Mouse (Mus musculus): ENCODE measurements at regions not wholly inside any gene's neighbourhood (a gene's known extent, or its start where the extent isn't known, plus 50 kb on each side); places are given as distances from the start of the nearest gene placed in this dataset.

DNA sequence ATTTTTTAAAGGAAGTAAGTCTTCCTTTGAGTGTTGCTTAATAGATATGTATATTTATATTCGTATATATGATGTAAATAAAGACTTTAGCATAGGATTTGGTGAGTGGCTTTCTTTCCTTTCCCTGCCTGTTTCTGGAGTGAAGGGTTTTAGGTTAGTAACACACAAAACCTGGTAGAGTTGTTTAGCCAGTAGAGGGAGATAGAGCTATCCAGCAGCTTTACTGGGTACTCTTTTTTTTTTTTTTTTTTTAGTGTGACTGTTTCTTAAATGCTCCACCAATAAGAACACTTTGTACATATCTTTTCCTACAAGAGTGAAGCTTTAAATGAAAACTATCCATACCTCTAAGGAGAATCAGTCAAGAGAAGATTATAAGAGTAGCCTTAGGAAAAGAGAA lies 333.3 kb downstream of the Fbxo8 start:
- no peak overlapping the region for H3K4me3 ChIP-seq (ENCODE audit: low read depth, low read length)
- H3K27me3 ChIP-seq (replicated peaks; ENCODE audit: control insufficient read depth, insufficient read depth, low read length): no peaks in the 10 kb centered on the region
- WGBS: 24% methylated on average over 1 of the region's 1 CpGs
- no peak overlapping the region for H3K27ac ChIP-seq (ENCODE audit: low read depth, low read length)
- H3K4me1 ChIP-seq (replicated peaks; ENCODE audit: control insufficient read depth, insufficient read depth, low read length): no peaks in the 10 kb centered on the region
- H3K36me3 ChIP-seq (ENCODE audit: control insufficient read depth, insufficient read depth, low read length): no peaks in the 10 kb centered on the region
- DNase-seq (ENCODE audit: low spot score) (no peak), ATAC-seq (replicated peaks; ENCODE audit: low FRiP score) (no peak)
- H3K9ac ChIP-seq (ENCODE audit: low read depth, low read length): no peak overlapping the region
- no peak overlapping the region for H3K4me2 ChIP-seq
- H3K9me3 ChIP-seq (ENCODE audit: control insufficient read depth, low read length): no peaks in the 10 kb centered on the region

DNA sequence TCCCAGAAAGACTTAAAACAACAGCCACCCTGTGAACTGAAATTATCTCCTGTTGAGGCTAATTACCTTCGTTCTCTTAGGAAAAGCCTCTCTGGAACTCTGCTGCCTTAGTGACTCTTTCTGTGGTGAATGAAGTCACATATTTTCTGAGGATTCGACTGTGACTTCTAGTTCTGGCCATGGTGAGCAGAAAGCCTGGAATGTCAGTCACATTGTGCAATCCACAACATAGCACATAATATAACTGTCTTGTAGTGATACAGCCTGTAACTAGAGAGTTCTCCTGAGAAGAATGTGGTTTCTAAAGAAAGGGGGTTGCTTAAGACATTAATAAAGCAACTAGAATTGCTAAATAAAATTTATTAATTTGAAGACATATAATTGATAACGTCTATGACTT lies 342.7 kb downstream of the Fbxo8 start:
- 53% methylated on average over 3 of the region's 3 CpGs for WGBS
- H3K4me2 ChIP-seq: no peak overlapping the region
- DNase-seq (ENCODE audit: low spot score): no peak
- H3K27ac ChIP-seq (ENCODE audit: low read depth, low read length): no peak overlapping the region
- H3K4me3 ChIP-seq (ENCODE audit: low read depth, low read length): no peak overlapping the region
- no peaks in the 10 kb centered on the region for H3K9me3 ChIP-seq (ENCODE audit: control insufficient read depth, low read length)
- no peaks in the 10 kb centered on the region for H3K36me3 ChIP-seq (ENCODE audit: control insufficient read depth, insufficient read depth, low read length)
- H3K9ac ChIP-seq (ENCODE audit: low read depth, low read length): no peak overlapping the region
- H3K27me3 ChIP-seq (replicated peaks; ENCODE audit: control insufficient read depth, insufficient read depth, low read length): no peaks in the 10 kb centered on the region
- no peak for ATAC-seq (replicated peaks; ENCODE audit: low FRiP score)
- no peaks in the 10 kb centered on the region for H3K4me1 ChIP-seq (replicated peaks; ENCODE audit: control insufficient read depth, insufficient read depth, low read length)

DNA sequence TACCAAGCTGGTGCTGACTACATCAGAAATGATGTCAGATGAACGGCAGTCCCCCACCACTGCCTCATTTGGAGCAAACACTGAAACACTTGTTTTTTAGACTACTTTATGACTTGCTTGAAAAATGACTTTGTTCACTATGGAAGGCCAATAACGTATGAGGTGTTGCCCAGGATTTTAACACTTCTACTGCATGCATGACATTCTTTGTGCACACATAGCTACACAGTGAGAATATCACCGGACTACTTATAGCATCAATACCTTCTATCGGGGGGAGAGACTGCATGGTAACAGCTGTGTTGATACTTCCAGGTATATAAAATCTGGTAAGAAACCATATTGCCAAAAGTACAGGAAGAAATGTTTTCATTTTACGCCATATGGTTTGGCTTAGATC lies 364.5 kb downstream of the Fbxo8 start:
- H3K9me3 ChIP-seq (ENCODE audit: control insufficient read depth, low read length): no peaks in the 10 kb centered on the region
- no peak for DNase-seq (ENCODE audit: low spot score)
- no peaks in the 10 kb centered on the region for H3K36me3 ChIP-seq (ENCODE audit: control insufficient read depth, insufficient read depth, low read length)
- H3K27me3 ChIP-seq (replicated peaks; ENCODE audit: control insufficient read depth, insufficient read depth, low read length): no peaks in the 10 kb centered on the region
- ATAC-seq (replicated peaks; ENCODE audit: low FRiP score): no peak
- H3K4me2 ChIP-seq: no peak overlapping the region
- no peaks in the 10 kb centered on the region for H3K4me1 ChIP-seq (replicated peaks; ENCODE audit: control insufficient read depth, insufficient read depth, low read length)
- H3K27ac ChIP-seq (ENCODE audit: low read depth, low read length): no peak overlapping the region
- no peak overlapping the region for H3K4me3 ChIP-seq (ENCODE audit: low read depth, low read length)
- WGBS: 79% methylated on average over 5 of the region's 5 CpGs
- no peak overlapping the region for H3K9ac ChIP-seq (ENCODE audit: low read depth, low read length)

DNA sequence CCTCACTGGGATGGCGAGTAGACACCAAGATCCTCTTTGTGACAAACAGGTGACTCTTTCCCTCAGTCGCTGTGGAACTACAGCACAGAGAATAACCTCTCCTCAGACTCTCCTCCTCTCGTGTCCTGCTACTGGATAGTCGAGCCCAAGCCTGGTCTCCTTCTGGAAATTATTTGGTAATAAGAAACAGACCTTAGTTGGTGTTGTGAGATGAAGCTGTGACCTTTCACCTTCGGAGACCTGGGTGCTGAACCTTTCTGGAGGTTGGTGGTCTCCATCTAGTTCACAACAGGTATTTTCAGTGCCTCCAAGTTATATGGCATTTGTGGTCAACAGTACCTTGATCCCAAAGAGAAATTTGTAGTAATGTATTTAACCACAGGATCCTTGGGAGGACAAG lies 365.1 kb downstream of the Fbxo8 start:
- no peak overlapping the region for H3K27ac ChIP-seq (ENCODE audit: low read depth, low read length)
- no peaks in the 10 kb centered on the region for H3K4me1 ChIP-seq (replicated peaks; ENCODE audit: control insufficient read depth, insufficient read depth, low read length)
- H3K4me3 ChIP-seq (ENCODE audit: low read depth, low read length): no peak overlapping the region
- H3K4me2 ChIP-seq: no peak overlapping the region
- H3K27me3 ChIP-seq (replicated peaks; ENCODE audit: control insufficient read depth, insufficient read depth, low read length): no peaks in the 10 kb centered on the region
- no peak for ATAC-seq (replicated peaks; ENCODE audit: low FRiP score)
- 73% methylated on average over 5 of the region's 5 CpGs for WGBS
- no peaks in the 10 kb centered on the region for H3K9me3 ChIP-seq (ENCODE audit: control insufficient read depth, low read length)
- H3K36me3 ChIP-seq (ENCODE audit: control insufficient read depth, insufficient read depth, low read length): no peaks in the 10 kb centered on the region
- no peak overlapping the region for H3K9ac ChIP-seq (ENCODE audit: low read depth, low read length)
- DNase-seq (ENCODE audit: low spot score): no peak

DNA sequence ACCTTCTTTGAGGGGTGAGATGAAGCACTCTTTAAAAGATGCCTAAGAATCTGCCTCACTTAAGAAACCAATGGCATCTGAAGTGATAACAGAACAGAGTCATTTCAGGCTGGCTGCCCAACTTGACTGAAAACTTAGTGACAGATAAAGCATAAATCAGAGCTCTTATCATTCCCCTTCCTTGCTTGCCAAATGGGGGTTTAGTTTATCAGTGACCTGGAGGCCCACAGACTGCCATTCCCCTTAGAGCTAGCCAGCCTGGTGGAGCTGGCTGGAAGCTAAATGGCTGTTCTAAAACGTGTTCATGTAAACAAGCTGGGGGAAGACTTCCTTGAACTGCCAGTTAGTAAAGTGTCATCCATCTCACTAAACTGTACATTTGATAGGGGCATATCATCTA lies 373.8 kb downstream of the Fbxo8 start:
- no peak overlapping the region for H3K9ac ChIP-seq (ENCODE audit: low read depth, low read length)
- no peak overlapping the region for H3K4me2 ChIP-seq
- DNase-seq (ENCODE audit: low spot score) (no peak), ATAC-seq (replicated peaks; ENCODE audit: low FRiP score) (peak; percentile 71)
- H3K27ac ChIP-seq (ENCODE audit: low read depth, low read length): no peak overlapping the region
- no peak overlapping the region for H3K4me3 ChIP-seq (ENCODE audit: low read depth, low read length)
- H3K27me3 ChIP-seq (replicated peaks; ENCODE audit: control insufficient read depth, insufficient read depth, low read length): no peaks in the 10 kb centered on the region
- WGBS: 3% methylated on average over 1 of the region's 1 CpGs
- H3K9me3 ChIP-seq (ENCODE audit: control insufficient read depth, low read length): no peaks in the 10 kb centered on the region
- peaks cover 16% of the 10 kb centered on the region; the same call in 1 of the 2 replicates for H3K4me1 ChIP-seq (replicated peaks; ENCODE audit: control insufficient read depth, insufficient read depth, low read length)
- no peaks in the 10 kb centered on the region for H3K36me3 ChIP-seq (ENCODE audit: control insufficient read depth, insufficient read depth, low read length)

DNA sequence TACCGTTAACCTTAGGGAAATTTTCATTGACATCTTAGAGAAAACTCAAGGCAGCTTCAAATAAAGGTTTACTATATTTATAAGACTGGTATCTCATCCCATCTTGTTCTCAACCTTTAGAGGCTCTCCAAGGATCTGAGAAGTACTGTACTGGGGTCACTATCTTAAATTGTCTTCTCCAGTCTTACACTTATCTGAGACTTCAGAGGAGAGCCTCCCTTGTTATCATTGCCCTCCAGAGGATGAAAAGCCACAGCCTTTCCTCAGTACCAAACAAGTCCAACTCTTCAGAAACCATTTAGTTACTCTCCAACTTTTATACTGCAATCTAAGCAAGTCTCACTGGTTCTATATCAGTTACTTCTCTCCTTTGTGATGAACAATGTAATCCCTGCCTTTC lies 376.3 kb downstream of the Fbxo8 start:
- H3K9me3 ChIP-seq (ENCODE audit: control insufficient read depth, low read length): no peaks in the 10 kb centered on the region
- H3K36me3 ChIP-seq (ENCODE audit: control insufficient read depth, insufficient read depth, low read length): no peaks in the 10 kb centered on the region
- H3K9ac ChIP-seq (ENCODE audit: low read depth, low read length): no peak overlapping the region
- H3K4me1 ChIP-seq (replicated peaks; ENCODE audit: control insufficient read depth, insufficient read depth, low read length): peaks cover 16% of the 10 kb centered on the region; the same call in 1 of the 2 replicates
- no peak overlapping the region for H3K27ac ChIP-seq (ENCODE audit: low read depth, low read length)
- DNase-seq (ENCODE audit: low spot score) (no peak), ATAC-seq (replicated peaks; ENCODE audit: low FRiP score) (peak; percentile 93)
- H3K4me2 ChIP-seq: peak overlapping the region; percentile 33
- 78% methylated on average over 1 of the region's 1 CpGs for WGBS
- no peaks in the 10 kb centered on the region for H3K27me3 ChIP-seq (replicated peaks; ENCODE audit: control insufficient read depth, insufficient read depth, low read length)
- H3K4me3 ChIP-seq (ENCODE audit: low read depth, low read length): no peak overlapping the region

DNA sequence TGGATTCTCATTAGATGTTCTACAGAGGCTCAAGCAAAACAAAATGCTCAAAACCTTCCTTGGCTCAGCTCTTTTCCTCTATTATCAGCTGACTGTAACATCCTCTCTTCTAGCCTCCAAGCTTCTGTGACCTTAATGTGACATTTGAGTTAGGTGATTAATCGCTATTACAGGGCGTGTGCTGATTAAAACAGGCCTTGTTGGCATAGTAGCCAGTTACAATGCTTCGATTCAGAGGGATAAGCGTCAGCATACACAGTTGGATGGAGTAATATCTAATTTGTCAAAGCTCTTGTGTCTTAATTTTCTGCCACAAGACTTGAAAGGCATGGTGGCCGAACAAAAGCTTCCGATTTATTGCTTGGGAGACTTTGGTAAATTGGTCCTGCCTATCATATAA lies 378.2 kb downstream of the Fbxo8 start:
- 79% methylated on average over 6 of the region's 6 CpGs for WGBS
- Histone ChIP-seq H3K4me2 (no peak overlapping the region), H3K36me3 (ENCODE audit: control insufficient read depth, insufficient read depth, low read length) (no peaks in the 10 kb centered on the region), H3K9ac (ENCODE audit: low read depth, low read length) (no peak overlapping the region), H3K4me3 (ENCODE audit: low read depth, low read length) (no peak overlapping the region), H3K9me3 (ENCODE audit: control insufficient read depth, low read length) (no peaks in the 10 kb centered on the region), H3K27me3 (replicated peaks; ENCODE audit: control insufficient read depth, insufficient read depth, low read length) (no peaks in the 10 kb centered on the region), H3K27ac (ENCODE audit: low read depth, low read length) (no peak overlapping the region), H3K4me1 (replicated peaks; ENCODE audit: control insufficient read depth, insufficient read depth, low read length) (peaks cover 10% of the 10 kb centered on the region; the same call in 1 of the 2 replicates)
- DNase-seq (ENCODE audit: low spot score) (no peak), ATAC-seq (replicated peaks; ENCODE audit: low FRiP score) (no peak)

DNA sequence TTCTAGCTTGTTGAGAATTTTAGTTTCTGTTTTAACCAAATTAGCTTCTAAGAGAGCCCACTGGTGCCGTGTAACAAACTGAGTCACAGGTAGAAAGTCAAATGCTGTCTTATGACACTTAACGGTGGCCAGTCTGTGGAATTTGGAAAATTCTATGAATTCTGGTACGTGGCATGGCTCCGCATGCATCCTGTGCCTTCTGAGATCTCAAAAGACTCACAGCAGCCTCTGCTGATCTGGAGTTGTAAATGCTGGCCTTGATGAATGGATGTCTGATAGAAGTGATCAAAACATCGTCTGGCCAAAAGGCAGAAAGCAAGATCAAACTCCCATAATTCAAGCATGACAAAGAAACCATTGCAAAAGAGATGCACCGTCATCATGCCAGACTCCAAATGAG lies 381.5 kb downstream of the Fbxo8 start:
- H3K9me3 ChIP-seq (ENCODE audit: control insufficient read depth, low read length): no peaks in the 10 kb centered on the region
- H3K27me3 ChIP-seq (replicated peaks; ENCODE audit: control insufficient read depth, insufficient read depth, low read length): no peaks in the 10 kb centered on the region
- no peaks in the 10 kb centered on the region for H3K36me3 ChIP-seq (ENCODE audit: control insufficient read depth, insufficient read depth, low read length)
- ATAC-seq (replicated peaks; ENCODE audit: low FRiP score) (no peak), DNase-seq (ENCODE audit: low spot score) (no peak)
- H3K4me1 ChIP-seq (replicated peaks; ENCODE audit: control insufficient read depth, insufficient read depth, low read length): 0 out of 2 replicates have a peak, but pooled peaks cover 2% of the 10 kb centered on the region
- no peak overlapping the region for H3K27ac ChIP-seq (ENCODE audit: low read depth, low read length)
- H3K9ac ChIP-seq (ENCODE audit: low read depth, low read length): no peak overlapping the region
- 53% methylated on average over 6 of the region's 6 CpGs for WGBS
- H3K4me2 ChIP-seq: no peak overlapping the region
- H3K4me3 ChIP-seq (ENCODE audit: low read depth, low read length): no peak overlapping the region

DNA sequence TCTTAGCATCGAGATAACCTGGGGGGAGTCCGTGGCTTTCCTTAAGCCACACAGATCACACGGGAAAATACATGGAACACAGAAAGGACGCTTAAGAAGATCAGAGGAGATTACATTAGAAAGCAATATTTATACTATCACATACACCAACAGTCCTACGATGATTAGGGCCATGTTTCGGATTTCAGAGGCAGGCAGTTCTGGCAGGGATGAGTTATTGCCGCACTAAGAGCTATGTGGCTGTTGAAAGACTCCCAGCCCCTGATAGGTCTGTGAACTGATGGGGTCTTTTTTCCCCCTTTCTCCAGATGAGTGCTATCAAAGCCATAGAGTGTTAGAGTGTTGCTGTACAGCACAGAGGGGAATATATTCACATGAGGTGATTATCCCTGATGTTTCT lies 358.6 kb upstream of the Hand2 start:
- no peaks in the 10 kb centered on the region for H3K4me1 ChIP-seq (replicated peaks; ENCODE audit: control insufficient read depth, insufficient read depth, low read length)
- H3K4me3 ChIP-seq (ENCODE audit: low read depth, low read length): no peak overlapping the region
- no peak overlapping the region for H3K27ac ChIP-seq (ENCODE audit: low read depth, low read length)
- WGBS: 57% methylated on average over 7 of the region's 7 CpGs
- DNase-seq (ENCODE audit: low spot score): no peak
- no peak overlapping the region for H3K4me2 ChIP-seq
- no peaks in the 10 kb centered on the region for H3K27me3 ChIP-seq (replicated peaks; ENCODE audit: control insufficient read depth, insufficient read depth, low read length)
- H3K9ac ChIP-seq (ENCODE audit: low read depth, low read length): no peak overlapping the region
- ATAC-seq (replicated peaks; ENCODE audit: low FRiP score): no peak
- no peaks in the 10 kb centered on the region for H3K36me3 ChIP-seq (ENCODE audit: control insufficient read depth, insufficient read depth, low read length)
- no peaks in the 10 kb centered on the region for H3K9me3 ChIP-seq (ENCODE audit: control insufficient read depth, low read length)

Measured in liver, embryonic 11.5 days (tissue).